Mouse (Mus musculus) forebrain, postnatal 0 days (tissue): ENCODE results near the gene Kif3b. TPM values are rescaled to one million over a fixed set of nuclear protein-coding genes. Genes with fewer than 3 reads are reported as not detected.
"Not testable (repeated sequence)": the region's sequence is repeated elsewhere in the genome, so short reads cannot be mapped to it uniquely, and the experiment has no call there.

Experiments
- ATAC-seq: fragments of 200-750 bp; cut with Nextera tagmentation; 2 replicates; pipeline ENCODE4 v1.8.0; 2017; ENCODE audit warnings: mild to moderate bottlenecking, moderate library complexity
- DNase-seq: peaks from one replicate; pipeline ENCODE4 v3.0.0-alpha.2; 2015
- H3K27ac ChIP-seq: fragments of 300-500 bp; sonication (generic); 2 replicates; pipeline ENCODE4 v1.5.1; 2014; ENCODE audit warnings: low read depth, mild to moderate bottlenecking, antibody characterized with exemption, low read length, moderate library complexity, mixed read lengths
- H3K27me3 ChIP-seq: fragments of 300-500 bp; sonication (generic); 2 replicates; pipeline ENCODE4 v1.6.1; 2014; ENCODE audit warnings: mild to moderate bottlenecking, low read length, mixed read lengths; ENCODE audit not compliant: insufficient read depth
- H3K36me3 ChIP-seq: fragments of 300-500 bp; sonication (generic); 2 replicates; pipeline ENCODE4 v1.6.1; 2014; ENCODE audit warnings: mild to moderate bottlenecking, moderate library complexity; ENCODE audit not compliant: insufficient read depth
- H3K4me1 ChIP-seq: fragments of 300-500 bp; sonication (generic); 2 replicates; pipeline ENCODE4 v1.6.1; 2014; ENCODE audit warnings: antibody characterized with exemption; ENCODE audit not compliant: insufficient read depth
- H3K4me2 ChIP-seq: fragments of 300-500 bp; sonication (generic); 2 replicates; pipeline ENCODE4 v1.6.1; 2014; ENCODE audit warnings: low read depth, mild to moderate bottlenecking, moderate library complexity
- H3K4me3 ChIP-seq: fragments of 300-500 bp; sonication (generic); 2 replicates; pipeline ENCODE4 v1.5.1; 2014; ENCODE audit warnings: low read depth, low read length, mixed read lengths
- H3K9ac ChIP-seq: fragments of 300-500 bp; sonication (generic); 2 replicates; pipeline ENCODE4 v1.6.1; 2014; ENCODE audit warnings: mild to moderate bottlenecking
- H3K9me3 ChIP-seq: fragments of 300-500 bp; sonication (generic); 2 replicates; pipeline ENCODE4 v1.6.1; 2016; ENCODE audit warnings: low read length
- CTCF ChIP-seq: sonication (generic); IDR thresholded peaks from 2 replicates; pipeline ENCODE4 v1.5.1; 2016; ENCODE audit warnings: antibody characterized with exemption, control low read depth, low read depth
- WGBS: fragments of 180-500 bp; shearing (Covaris S2); extraction: QIAGEN DNeasy Blood & Tissue Kit; methylation state at CpG from one replicate; pipeline ENCODE4 v1.1.7; 2014; 5-methylcytosine and 5-hydroxymethylcytosine counted together
- polyA plus RNA-seq: library from polyadenylated mRNA; unstranded; fragments of >200 nt; fragmentation: Nextera tagmentation; extraction: Ambion mirVana; gene quantifications from 2 replicates; pipeline ENCODE4 v1.2.1, GENCODE M21; 2015
- total RNA-seq: library from RNA; depleted of rRNA; stranded (reverse); fragments of >200 nt; gene quantifications from 2 replicates; pipeline ENCODE4 v1.2.3, GENCODE M21; 2014

Kif3b gene
- total and polyA plus RNA-seq, 2 experiments from 2014 or later = 20.6 to 62.5 TPM

DNA sequence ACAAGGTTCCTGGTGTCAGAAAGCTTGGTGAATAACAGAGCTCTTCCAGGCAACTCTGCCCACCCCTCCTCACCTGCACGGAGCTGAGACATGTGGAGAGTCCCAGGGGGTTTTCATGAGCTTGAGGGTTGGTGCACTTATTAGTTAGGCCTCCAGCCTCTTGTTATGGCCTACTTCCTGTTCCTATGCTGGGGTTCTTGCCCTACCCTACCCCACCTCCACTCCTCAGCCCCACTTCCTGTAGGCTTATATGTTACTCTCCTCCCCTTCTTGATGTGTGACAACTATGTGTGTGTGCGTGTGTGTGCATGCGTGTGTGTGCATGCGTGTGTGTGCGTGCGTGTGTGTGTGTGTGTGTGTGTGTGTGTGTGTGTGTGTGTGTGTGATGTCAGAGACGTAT, 28.2 kb upstream of the Kif3b start:
- Histone ChIP-seq H3K27me3 (no peaks in the 10 kb centered on the region), H3K9ac (no peak overlapping the region), H3K4me3 (no peak overlapping the region), H3K36me3 (peaks cover 55% of the 10 kb centered on the region), H3K27ac (no peak overlapping the region), H3K4me1 (no peaks in the 10 kb centered on the region), H3K9me3 (no peaks in the 10 kb centered on the region), H3K4me2 (no peak overlapping the region)
- WGBS = 89% methylated on average over 7 of the region's 7 CpGs
- TF ChIP-seq CTCF = no peak
- ATAC-seq (no peak), DNase-seq (no peak)

DNA sequence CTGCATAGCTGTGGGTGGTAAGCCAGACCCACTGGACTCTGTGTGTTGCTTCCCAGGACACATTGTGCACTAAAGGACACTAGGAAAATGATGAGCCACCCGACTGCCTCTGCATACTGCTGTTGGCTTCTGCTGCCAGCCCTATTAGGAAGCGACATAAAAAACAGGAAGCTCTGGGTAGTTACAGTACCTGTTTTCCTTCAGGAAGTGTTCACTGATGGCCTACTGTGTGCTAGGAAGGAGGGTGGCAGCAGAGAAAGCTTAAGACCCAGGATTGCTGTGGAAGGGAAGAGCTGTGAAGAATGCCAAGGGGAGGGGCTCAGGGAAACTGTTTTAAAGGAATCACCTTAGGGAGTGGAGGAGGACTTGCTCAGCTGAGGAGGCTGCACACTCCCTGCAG, 23.9 kb upstream of the Kif3b start:
- no peak for ATAC-seq
- Histone ChIP-seq H3K4me3 (no peak overlapping the region), H3K9ac (no peak overlapping the region), H3K36me3 (peaks cover 34% of the 10 kb centered on the region), H3K4me1 (no peaks in the 10 kb centered on the region), H3K27ac (no peak overlapping the region), H3K4me2 (no peak overlapping the region), H3K9me3 (no peaks in the 10 kb centered on the region), H3K27me3 (no peaks in the 10 kb centered on the region)
- 94% methylated on average over 2 of the region's 2 CpGs for WGBS
- no peak for DNase-seq
- TF ChIP-seq CTCF = no peak

DNA sequence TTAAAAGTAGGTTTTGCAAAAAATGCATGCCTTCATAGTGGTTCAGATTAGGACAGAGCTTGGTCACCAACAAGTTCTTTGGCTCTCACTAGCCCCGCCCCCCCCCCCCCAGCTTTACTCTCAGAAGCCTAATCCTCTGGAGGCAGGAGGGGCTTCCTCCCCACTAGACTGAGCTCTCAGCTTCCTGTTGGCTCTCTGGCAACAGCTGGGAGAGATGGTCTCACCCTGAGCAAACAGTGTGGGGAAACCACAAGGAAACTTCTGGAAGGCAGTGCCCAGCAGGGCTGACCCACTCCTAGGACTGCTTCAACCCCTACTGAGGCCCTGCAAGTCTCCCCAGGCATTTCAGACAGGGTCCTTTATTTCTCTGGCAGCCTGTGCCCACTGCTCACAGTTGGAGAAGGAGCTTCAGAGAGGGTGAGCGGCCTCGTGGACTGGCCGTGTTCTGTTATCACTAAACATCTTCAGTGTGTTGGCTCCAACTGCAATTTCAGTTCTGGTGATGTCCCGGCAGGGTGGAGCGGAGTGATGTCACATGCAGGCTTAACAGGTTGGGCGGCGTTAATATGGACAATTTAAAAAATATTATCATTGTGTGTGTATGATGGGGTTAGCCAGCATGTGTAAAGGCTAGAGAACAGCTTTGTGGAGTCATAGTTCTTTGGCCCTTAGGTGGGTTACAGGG, 20.8 kb upstream of the Kif3b start:
- not testable (repeated sequence) for H3K27me3 ChIP-seq, H3K4me1 ChIP-seq, H3K4me2 ChIP-seq, ATAC-seq, H3K4me3 ChIP-seq, H3K27ac ChIP-seq, H3K9ac ChIP-seq, H3K9me3 ChIP-seq, DNase-seq
- H3K36me3 ChIP-seq = peaks cover 17% of the 10 kb centered on the region
- 71% methylated on average over 8 of the region's 8 CpGs for WGBS

DNA sequence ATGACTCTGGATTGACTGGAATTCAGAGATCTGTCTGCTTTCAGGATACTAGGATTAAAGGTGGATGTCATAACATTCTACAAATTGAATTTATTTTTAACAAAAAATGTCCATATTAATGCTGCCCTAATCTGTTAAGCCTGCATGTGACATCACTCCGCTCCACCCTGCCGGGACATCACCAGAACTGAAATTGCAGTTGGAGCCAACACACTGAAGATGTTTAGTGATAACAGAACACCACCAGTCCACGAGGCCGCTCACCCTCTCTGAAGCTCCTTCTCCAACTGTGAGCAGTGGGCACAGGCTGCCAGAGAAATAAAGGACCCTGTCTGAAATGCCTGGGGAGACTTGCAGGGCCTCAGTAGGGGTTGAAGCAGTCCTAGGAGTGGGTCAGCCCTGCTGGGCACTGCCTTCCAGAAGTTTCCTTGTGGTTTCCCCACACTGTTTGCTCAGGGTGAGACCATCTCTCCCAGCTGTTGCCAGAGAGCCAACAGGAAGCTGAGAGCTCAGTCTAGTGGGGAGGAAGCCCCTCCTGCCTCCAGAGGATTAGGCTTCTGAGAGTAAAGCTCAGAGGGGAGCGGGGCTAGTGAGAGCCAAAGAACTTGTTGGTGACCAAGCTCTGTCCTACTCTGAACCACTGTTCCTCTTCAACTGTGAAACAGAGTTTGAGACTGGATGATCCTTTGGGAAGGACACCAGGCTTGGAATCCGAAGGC, 16.9 kb upstream of the Kif3b start:
- H3K9me3 ChIP-seq, H3K4me2 ChIP-seq, DNase-seq, H3K36me3 ChIP-seq, H3K27me3 ChIP-seq, H3K27ac ChIP-seq, H3K4me1 ChIP-seq, H3K9ac ChIP-seq, H3K4me3 ChIP-seq, ATAC-seq: not testable (repeated sequence)
- WGBS = 73% methylated on average over 6 of the region's 6 CpGs

DNA sequence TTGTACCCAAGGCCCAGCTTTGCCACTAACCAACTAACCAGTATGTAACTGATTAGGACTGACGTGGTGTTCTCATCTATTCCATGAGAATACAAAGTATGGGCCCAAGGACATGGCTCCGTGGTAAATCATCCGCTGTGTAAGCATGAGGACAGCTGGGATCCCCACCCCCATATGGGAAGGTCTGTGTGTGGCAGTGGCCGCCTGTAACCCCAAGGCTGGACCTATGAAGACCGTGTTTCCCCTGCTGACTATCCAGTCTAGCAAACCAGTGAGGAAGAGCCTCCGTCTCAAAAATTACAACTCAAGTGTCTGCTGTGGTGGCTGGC, 16.3 kb upstream of the Kif3b start:
- Histone ChIP-seq H3K4me2 (no peak overlapping the region), H3K4me3 (no peak overlapping the region), H3K9ac (no peak overlapping the region), H3K27ac (no peak overlapping the region), H3K36me3 (no peaks in the 10 kb centered on the region), H3K9me3 (no peaks in the 10 kb centered on the region), H3K27me3 (no peaks in the 10 kb centered on the region), H3K4me1 (no peaks in the 10 kb centered on the region)
- no peak for TF ChIP-seq CTCF
- 77% methylated on average over 6 of the region's 6 CpGs for whole genome bisulfite sequencing
- no peak for ATAC-seq
- no peak for DNase-seq

DNA sequence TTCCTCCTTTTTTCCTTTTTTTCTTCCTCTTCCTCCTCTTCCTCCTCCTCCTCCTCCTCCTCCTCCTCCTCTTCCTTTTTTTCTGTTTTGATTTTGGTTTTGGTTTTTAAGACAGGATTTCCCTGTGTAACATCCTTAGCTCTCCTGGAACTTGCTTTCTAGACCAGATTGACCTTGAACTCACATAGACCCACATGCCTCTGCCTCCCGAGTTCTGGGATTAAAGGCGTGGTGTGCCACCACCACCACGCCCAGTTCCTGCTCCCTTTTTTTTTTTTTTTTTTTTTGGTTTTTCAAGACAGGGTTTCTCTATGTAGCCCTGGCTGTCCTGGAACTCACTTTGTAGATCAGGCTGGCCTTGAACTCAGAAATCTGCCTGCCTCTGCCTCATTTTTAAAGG, 15.6 kb upstream of the Kif3b start:
- H3K9ac ChIP-seq, H3K4me2 ChIP-seq, H3K27me3 ChIP-seq, H3K4me3 ChIP-seq, H3K9me3 ChIP-seq, H3K27ac ChIP-seq, H3K4me1 ChIP-seq, ATAC-seq, H3K36me3 ChIP-seq, DNase-seq: not testable (repeated sequence)
- 89% methylated on average over 3 of the region's 3 CpGs for WGBS

DNA sequence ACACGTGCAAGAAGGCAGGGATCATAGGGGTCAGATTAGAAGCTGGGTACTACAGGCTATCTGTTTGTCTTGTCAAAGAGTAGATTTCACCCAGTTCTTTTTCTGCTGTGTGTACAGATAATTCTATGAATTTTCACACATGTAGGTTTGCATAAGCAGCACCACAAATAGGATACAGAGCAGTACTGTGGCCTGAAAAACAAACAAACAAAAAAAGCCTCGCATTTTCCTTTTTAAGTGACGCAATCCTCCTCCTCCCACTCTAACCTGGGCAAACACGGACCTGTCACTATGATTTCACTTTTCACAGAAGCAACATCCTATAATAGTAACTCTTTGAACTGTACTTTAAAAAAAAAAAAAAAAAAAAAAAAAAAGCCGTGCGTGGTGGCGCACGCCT, 14.8 kb upstream of the Kif3b start:
- ATAC-seq = no peak
- H3K27me3 ChIP-seq = no peaks in the 10 kb centered on the region
- H3K9ac ChIP-seq = no peak overlapping the region
- no peak overlapping the region for H3K4me3 ChIP-seq
- no peaks in the 10 kb centered on the region for H3K4me1 ChIP-seq
- no peaks in the 10 kb centered on the region for H3K9me3 ChIP-seq
- 92% methylated on average over 8 of the region's 8 CpGs for WGBS
- DNase-seq = no peak
- H3K36me3 ChIP-seq = no peaks in the 10 kb centered on the region
- TF ChIP-seq CTCF = no peak
- no peak overlapping the region for H3K4me2 ChIP-seq
- H3K27ac ChIP-seq = no peak overlapping the region

DNA sequence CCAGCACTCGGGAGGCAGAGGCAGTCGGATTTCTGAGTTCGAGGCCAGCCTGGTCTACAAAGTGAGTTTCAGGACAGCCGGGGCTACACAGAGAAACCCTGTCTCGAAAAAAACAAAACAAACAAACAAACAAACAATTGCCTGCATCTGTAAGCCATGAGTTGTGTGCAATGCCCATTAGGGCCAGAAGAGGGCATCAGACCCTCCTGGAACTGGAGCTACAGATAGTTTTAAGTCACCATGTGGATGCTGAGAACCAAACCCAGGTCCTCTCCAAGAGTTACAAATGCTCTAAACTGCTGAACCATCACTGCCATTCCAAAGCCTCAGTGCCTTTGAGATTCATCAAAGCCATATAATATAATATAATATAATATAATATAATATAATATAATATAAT, 14.4 kb upstream of the Kif3b start:
- H3K9me3 ChIP-seq, H3K36me3 ChIP-seq, H3K4me3 ChIP-seq, H3K9ac ChIP-seq, ATAC-seq, H3K27ac ChIP-seq, H3K4me2 ChIP-seq, H3K4me1 ChIP-seq, DNase-seq, H3K27me3 ChIP-seq: not testable (repeated sequence)
- 92% methylated on average over 5 of the region's 5 CpGs for WGBS
